Mouse (Mus musculus): Measurements from ENCODE around the gene Nhsl1. TPM values are rescaled to one million over a fixed set of nuclear protein-coding genes. Genes with fewer than 3 reads are reported as not detected.
A peak's percentile ranks its signal among the peaks of the same experiment; 100 is the strongest.

Nhsl1 gene
- polyA plus RNA-seq, 1 experiment from 2014 or later, result 11.7 TPM

DNA sequence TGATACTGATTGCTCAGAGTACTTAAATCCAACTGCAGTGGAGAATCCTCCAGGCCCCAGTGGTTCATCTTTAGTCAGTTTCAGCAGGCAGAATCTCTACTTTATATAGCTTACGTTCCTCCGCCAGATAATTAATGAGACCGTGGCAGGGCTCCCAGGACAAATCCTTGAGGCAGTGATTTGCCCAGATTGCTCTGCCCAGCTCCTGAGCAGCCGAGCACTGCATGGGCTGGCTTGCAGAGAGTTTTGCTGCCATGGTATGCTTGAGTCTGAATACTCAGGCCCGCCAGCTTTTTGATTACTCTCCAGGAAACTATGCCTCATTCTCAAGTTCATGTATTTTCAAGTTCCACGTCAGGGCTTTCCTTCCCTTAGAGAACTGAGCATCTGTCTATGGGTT lies 156.3 kb downstream of the Nhsl1 start:
- WGBS, result 48% methylated on average over 6 of the region's 6 CpGs
- no peak overlapping the region for H3K4me2 ChIP-seq (ENCODE audit: low read depth, low read length)
- peak overlapping the region; percentile 4 for H3K27ac ChIP-seq (ENCODE audit: low read length)
- H3K4me3 ChIP-seq (ENCODE audit: low read length), result no peak overlapping the region
- H3K4me1 ChIP-seq (ENCODE audit: control insufficient read depth, insufficient read depth, low read length), result peaks cover 11% of the 10 kb centered on the region
- H3K36me3 ChIP-seq (ENCODE audit: control insufficient read depth, insufficient read depth), result 0 out of 2 replicates have a peak, but pooled peaks cover 3% of the 10 kb centered on the region
- no peaks in the 10 kb centered on the region for H3K9me3 ChIP-seq (replicated peaks; ENCODE audit: control insufficient read depth, low read length)
- H3K27me3 ChIP-seq (ENCODE audit: control insufficient read depth, insufficient read depth, low read length), result no peaks in the 10 kb centered on the region
- H3K9ac ChIP-seq (ENCODE audit: low read length), result no peak overlapping the region
- ATAC-seq (replicated peaks; ENCODE audit: extremely low read depth, insufficient read depth, low FRiP score), result no peak

DNA sequence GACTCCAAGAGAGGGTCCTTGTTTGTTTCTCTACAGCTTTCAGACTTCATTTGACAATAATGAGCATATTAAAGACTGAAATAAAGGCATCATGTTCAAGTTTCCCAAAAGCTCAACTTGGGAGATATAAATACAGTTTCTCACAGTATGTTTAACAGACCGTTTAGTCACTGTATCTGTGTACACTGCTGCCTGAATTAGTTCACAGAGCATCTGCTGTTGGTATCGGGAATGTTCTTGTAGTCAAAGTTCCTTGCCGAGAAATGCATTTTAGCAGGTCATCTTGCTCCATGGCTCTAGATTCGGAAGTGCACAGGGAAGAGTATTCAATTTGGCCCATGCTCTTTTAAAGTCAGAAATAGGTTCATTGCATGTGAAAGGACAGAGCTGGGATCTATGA lies 159.5 kb downstream of the Nhsl1 start:
- H3K9ac ChIP-seq (ENCODE audit: low read length), result no peak overlapping the region
- H3K27me3 ChIP-seq (ENCODE audit: control insufficient read depth, insufficient read depth, low read length), result no peaks in the 10 kb centered on the region
- H3K4me1 ChIP-seq (ENCODE audit: control insufficient read depth, insufficient read depth, low read length), result peaks cover 27% of the 10 kb centered on the region
- no peak overlapping the region for H3K27ac ChIP-seq (ENCODE audit: low read length)
- no peaks in the 10 kb centered on the region for H3K36me3 ChIP-seq (ENCODE audit: control insufficient read depth, insufficient read depth)
- 81% methylated on average over 4 of the region's 4 CpGs for WGBS
- ATAC-seq (replicated peaks; ENCODE audit: extremely low read depth, insufficient read depth, low FRiP score), result no peak
- H3K4me2 ChIP-seq (ENCODE audit: low read depth, low read length), result no peak overlapping the region
- H3K9me3 ChIP-seq (replicated peaks; ENCODE audit: control insufficient read depth, low read length), result no peaks in the 10 kb centered on the region
- no peak overlapping the region for H3K4me3 ChIP-seq (ENCODE audit: low read length)

DNA sequence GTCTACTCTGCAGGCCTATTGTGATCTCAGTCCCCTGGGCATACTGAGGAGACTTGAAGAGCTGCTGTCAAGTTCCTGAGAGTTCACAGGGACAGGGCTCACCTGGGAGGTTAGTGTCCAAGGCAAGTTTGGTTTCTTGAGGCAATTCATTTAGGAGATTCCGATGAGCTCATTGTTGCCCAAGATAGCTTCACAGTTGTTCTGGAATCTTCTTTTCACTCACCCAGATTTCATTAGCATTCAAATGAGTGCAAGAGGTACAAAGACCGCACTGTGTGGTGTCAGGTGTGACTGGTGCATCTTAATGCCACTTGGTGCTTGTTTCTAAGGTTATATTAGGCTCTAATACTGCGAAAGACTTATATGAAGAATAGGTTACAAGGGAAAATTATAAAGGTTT lies 160.5 kb downstream of the Nhsl1 start:
- 90% methylated on average over 3 of the region's 3 CpGs for WGBS

GRCm38 (mm10) chr10:18480836-18481235 lies 162.1 kb downstream of the Nhsl1 start:
- no peak for ATAC-seq (replicated peaks; ENCODE audit: extremely low read depth, insufficient read depth, low FRiP score)
- no peak overlapping the region for H3K4me2 ChIP-seq (ENCODE audit: low read depth, low read length)
- no peaks in the 10 kb centered on the region for H3K9me3 ChIP-seq (replicated peaks; ENCODE audit: control insufficient read depth, low read length)
- H3K4me1 ChIP-seq (ENCODE audit: control insufficient read depth, insufficient read depth, low read length), result peaks cover 19% of the 10 kb centered on the region
- H3K36me3 ChIP-seq (ENCODE audit: control insufficient read depth, insufficient read depth), result 0 out of 2 replicates have a peak, but pooled peaks cover 2% of the 10 kb centered on the region
- no peak overlapping the region for H3K4me3 ChIP-seq (ENCODE audit: low read length)
- no peaks in the 10 kb centered on the region for H3K27me3 ChIP-seq (ENCODE audit: control insufficient read depth, insufficient read depth, low read length)
- no peak overlapping the region for H3K9ac ChIP-seq (ENCODE audit: low read length)
- WGBS, result 77% methylated on average over 10 of the region's 10 CpGs
- H3K27ac ChIP-seq (ENCODE audit: low read length), result no peak overlapping the region

More for the DNA sequence above, 160.5 kb downstream of the Nhsl1 start:
- no peak overlapping the region for H3K27ac ChIP-seq (ENCODE audit: low read length)
- peaks cover 27% of the 10 kb centered on the region for H3K4me1 ChIP-seq (ENCODE audit: control insufficient read depth, insufficient read depth, low read length)
- H3K9ac ChIP-seq (ENCODE audit: low read length), result no peak overlapping the region
- H3K4me2 ChIP-seq (ENCODE audit: low read depth, low read length), result no peak overlapping the region
- no peaks in the 10 kb centered on the region for H3K9me3 ChIP-seq (replicated peaks; ENCODE audit: control insufficient read depth, low read length)
- no peak for ATAC-seq (replicated peaks; ENCODE audit: extremely low read depth, insufficient read depth, low FRiP score)
- H3K27me3 ChIP-seq (ENCODE audit: control insufficient read depth, insufficient read depth, low read length), result no peaks in the 10 kb centered on the region
- H3K36me3 ChIP-seq (ENCODE audit: control insufficient read depth, insufficient read depth), result no peaks in the 10 kb centered on the region
- H3K4me3 ChIP-seq (ENCODE audit: low read length), result no peak overlapping the region

- peak overlapping the region; percentile 11 for H3K4me2 ChIP-seq (ENCODE audit: low read depth, low read length)
- H3K27ac ChIP-seq (ENCODE audit: low read length), result peak overlapping the region; percentile 80
- H3K9ac ChIP-seq (ENCODE audit: low read length), result peak overlapping the region; percentile 14; the same call in 1 of the 2 replicates
- H3K4me1 ChIP-seq (ENCODE audit: control insufficient read depth, insufficient read depth, low read length), result peaks cover 16% of the 10 kb centered on the region
- no peaks in the 10 kb centered on the region for H3K9me3 ChIP-seq (replicated peaks; ENCODE audit: control insufficient read depth, low read length)
- no peak overlapping the region for H3K4me3 ChIP-seq (ENCODE audit: low read length)
- peak; percentile 32; the same call in 1 of the 2 replicates for ATAC-seq (replicated peaks; ENCODE audit: extremely low read depth, insufficient read depth, low FRiP score)
- no peaks in the 10 kb centered on the region for H3K27me3 ChIP-seq (ENCODE audit: control insufficient read depth, insufficient read depth, low read length)
- WGBS, result 12% methylated on average over 4 of the region's 4 CpGs
- 0 out of 2 replicates have a peak, but pooled peaks cover 2% of the 10 kb centered on the region for H3K36me3 ChIP-seq (ENCODE audit: control insufficient read depth, insufficient read depth)
These were observed 163.9 kb downstream of the Nhsl1 start for GRCm38 (mm10) chr10:18482558-18483141.

DNA sequence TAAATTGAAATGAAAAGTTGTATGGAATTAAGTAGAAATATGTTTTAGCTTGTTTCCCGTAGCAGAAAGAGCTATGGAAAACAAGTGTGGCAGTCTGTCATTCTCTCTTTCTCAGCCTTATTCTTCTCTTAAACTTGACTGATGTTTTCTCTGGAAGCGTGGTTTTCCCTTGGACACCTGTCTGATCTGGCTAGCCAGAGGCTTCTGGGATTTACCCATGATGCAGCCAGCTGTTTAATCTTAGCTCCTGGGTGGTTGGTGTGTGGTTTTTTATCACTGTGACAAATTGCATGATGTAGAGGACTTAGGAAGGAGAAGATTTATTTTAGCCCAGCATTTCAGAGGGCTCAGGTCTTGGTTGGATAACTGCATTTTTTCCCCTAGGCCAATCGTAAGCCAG lies 164.9 kb downstream of the Nhsl1 start:
- Histone ChIP-seq H3K4me1 (ENCODE audit: control insufficient read depth, insufficient read depth, low read length) (peaks cover 16% of the 10 kb centered on the region), H3K36me3 (ENCODE audit: control insufficient read depth, insufficient read depth) (0 out of 2 replicates have a peak, but pooled peaks cover 2% of the 10 kb centered on the region), H3K4me3 (ENCODE audit: low read length) (no peak overlapping the region), H3K27ac (ENCODE audit: low read length) (no peak overlapping the region), H3K9ac (ENCODE audit: low read length) (no peak overlapping the region), H3K4me2 (ENCODE audit: low read depth, low read length) (no peak overlapping the region), H3K9me3 (replicated peaks; ENCODE audit: control insufficient read depth, low read length) (no peaks in the 10 kb centered on the region), H3K27me3 (ENCODE audit: control insufficient read depth, insufficient read depth, low read length) (no peaks in the 10 kb centered on the region)
- WGBS, result 85% methylated on average over 3 of the region's 3 CpGs
- ATAC-seq (replicated peaks; ENCODE audit: extremely low read depth, insufficient read depth, low FRiP score), result no peak

- Histone ChIP-seq H3K27ac (ENCODE audit: low read length) (no peak overlapping the region), H3K4me2 (ENCODE audit: low read depth, low read length) (no peak overlapping the region), H3K4me3 (ENCODE audit: low read length) (no peak overlapping the region), H3K4me1 (ENCODE audit: control insufficient read depth, insufficient read depth, low read length) (peaks cover 21% of the 10 kb centered on the region), H3K9me3 (replicated peaks; ENCODE audit: control insufficient read depth, low read length) (no peaks in the 10 kb centered on the region), H3K27me3 (ENCODE audit: control insufficient read depth, insufficient read depth, low read length) (no peaks in the 10 kb centered on the region), H3K36me3 (ENCODE audit: control insufficient read depth, insufficient read depth) (0 out of 2 replicates have a peak, but pooled peaks cover 2% of the 10 kb centered on the region), H3K9ac (ENCODE audit: low read length) (no peak overlapping the region)
- no peak for ATAC-seq (replicated peaks; ENCODE audit: extremely low read depth, insufficient read depth, low FRiP score)
- WGBS, result 90% methylated on average over 5 of the region's 5 CpGs
These were observed 165.9 kb downstream of the Nhsl1 start for GRCm38 (mm10) chr10:18484731-18485130.

DNA sequence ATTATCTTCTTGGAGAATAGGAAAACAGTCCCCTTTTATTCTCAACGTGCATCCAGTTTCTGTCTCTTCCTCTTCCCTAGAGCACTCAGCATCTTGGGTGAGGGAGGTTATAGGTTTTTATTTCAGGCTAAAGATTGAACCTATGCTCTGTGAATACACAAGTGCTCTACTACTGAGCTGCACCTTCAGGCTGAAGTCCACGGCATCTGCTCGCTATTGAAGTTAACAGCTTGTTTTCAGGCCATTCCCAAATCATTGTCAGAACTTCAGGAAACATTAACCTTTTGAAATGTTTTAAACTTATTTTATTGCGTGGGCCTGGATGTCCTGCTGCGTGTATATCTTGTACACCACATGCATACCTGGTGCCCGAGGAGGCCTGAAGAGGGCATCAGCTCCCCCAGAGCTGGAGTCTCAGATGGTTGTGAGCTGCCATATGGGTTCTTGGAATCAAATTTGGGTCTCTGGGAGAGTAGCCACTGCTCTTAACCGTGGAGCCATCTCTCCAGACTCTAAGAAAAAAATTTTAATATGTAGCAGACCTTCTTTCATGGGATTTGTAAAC lies 169.5 kb downstream of the Nhsl1 start:
- ATAC-seq (replicated peaks; ENCODE audit: extremely low read depth, insufficient read depth, low FRiP score), result no peak
- H3K27me3 ChIP-seq (ENCODE audit: control insufficient read depth, insufficient read depth, low read length), result no peaks in the 10 kb centered on the region
- WGBS, result 89% methylated on average over 7 of the region's 7 CpGs
- no peak overlapping the region for H3K4me3 ChIP-seq (ENCODE audit: low read length)
- peaks cover 19% of the 10 kb centered on the region for H3K4me1 ChIP-seq (ENCODE audit: control insufficient read depth, insufficient read depth, low read length)
- no peak overlapping the region for H3K9ac ChIP-seq (ENCODE audit: low read length)
- H3K36me3 ChIP-seq (ENCODE audit: control insufficient read depth, insufficient read depth), result 0 out of 2 replicates have a peak, but pooled peaks cover 2% of the 10 kb centered on the region
- H3K27ac ChIP-seq (ENCODE audit: low read length), result no peak overlapping the region
- H3K4me2 ChIP-seq (ENCODE audit: low read depth, low read length), result no peak overlapping the region
- no peaks in the 10 kb centered on the region for H3K9me3 ChIP-seq (replicated peaks; ENCODE audit: control insufficient read depth, low read length)

GRCm38 (mm10) chr10:18489936-18490335 lies 171.2 kb downstream of the Nhsl1 start:
- Histone ChIP-seq H3K4me1 (ENCODE audit: control insufficient read depth, insufficient read depth, low read length) (peaks cover 30% of the 10 kb centered on the region), H3K36me3 (ENCODE audit: control insufficient read depth, insufficient read depth) (0 out of 2 replicates have a peak, but pooled peaks cover 2% of the 10 kb centered on the region), H3K4me2 (ENCODE audit: low read depth, low read length) (no peak overlapping the region), H3K9ac (ENCODE audit: low read length) (no peak overlapping the region), H3K27ac (ENCODE audit: low read length) (no peak overlapping the region), H3K27me3 (ENCODE audit: control insufficient read depth, insufficient read depth, low read length) (no peaks in the 10 kb centered on the region), H3K9me3 (replicated peaks; ENCODE audit: control insufficient read depth, low read length) (no peaks in the 10 kb centered on the region), H3K4me3 (ENCODE audit: low read length) (no peak overlapping the region)
- WGBS, result 71% methylated on average over 10 of the region's 10 CpGs
- no peak for ATAC-seq (replicated peaks; ENCODE audit: extremely low read depth, insufficient read depth, low FRiP score)
